Mouse (Mus musculus) liver, embryonic 14.5 days (tissue): Measurements from ENCODE around the gene Eif4a1.

ENCODE experiments used
- CTCF ChIP-seq: IDR thresholded peaks from 2 replicates; pipeline ENCODE4 v1.5.1; 2016; ENCODE audit warnings: antibody characterized with exemption, low read depth, control low read depth
- EP300 ChIP-seq: IDR thresholded peaks from 2 replicates; pipeline ENCODE4 v1.6.1; 2016; ENCODE audit warnings: antibody characterized with exemption, low read depth

- TF ChIP-seq CTCF (no peak), EP300 (peak; percentile 6; the same call in 1 of the 2 replicates)
Measured at GRCm38 (mm10) chr11:69692863-69693262, 20.6 kb upstream of the Eif4a1 start.
